8 mouse cellular contexts compared by ENCODE assay signal in genomic region chr3:79884305-79884704, GRCm38 (mm10). TPM values are rescaled to one million over a fixed set of nuclear protein-coding genes. Genes with fewer than 3 reads are reported as not detected.
DNase-seq lines count a peak whose midpoint lies in the region; ATAC-seq and TF ChIP-seq lines count a peak whose summit lies in the region.

Gene Fam198b, plus strand, starts transcription at chr3:79884533.

- H3K27ac ChIP-seq in kidney, embryonic 14.5 days (ENCODE audit: low read depth, low read length): peak within 1 kb of the TSS; percentile 83; the same call in 1 of the 2 replicates
- peak within 1 kb of the TSS; percentile 69 for H3K27ac ChIP-seq in MEL (ENCODE audit: control insufficient read depth, low read depth, low read length)
- 0 out of 2 replicates have a peak within 1 kb of the TSS, but pooled peaks have one; percentile 8 for H3K27ac ChIP-seq in limb, embryonic 13.5 days

- H3K27me3 ChIP-seq in kidney, embryonic 14.5 days (ENCODE audit: control insufficient read depth, insufficient read depth, low read length): no peaks in the 10 kb centered on the region
- H3K27me3 ChIP-seq in MEL (ENCODE audit: control insufficient read depth in 1 of 2, insufficient read depth in 2 of 2, low read length in 2 of 2): no peaks in the 10 kb centered on the region; a peak in 4 of 4 replicates
- H3K27me3 ChIP-seq in limb, embryonic 13.5 days: no peaks in the 10 kb centered on the region

- WGBS in kidney, embryonic 14.5 days: 36% methylated on average over 5 of the region's 5 CpGs
- WGBS in limb, embryonic 13.5 days: 34% methylated on average over 5 of the region's 5 CpGs

- TF ChIP-seq CTCF in MEL (IDR thresholded peaks at IDR 0.05 in 2 of 3, conservative IDR thresholded peaks at IDR 0.05 in 1 of 3; ENCODE audit: control insufficient read depth in 1 of 3, insufficient read depth in 1 of 3, low read depth in 2 of 3, low read length in 3 of 3, poor library complexity in 1 of 3, severe bottlenecking in 1 of 3): no peak

- 0 out of 4 replicates have a peak, but pooled peaks have one; percentile 26 to 46 for TF ChIP-seq EP300 in MEL (IDR thresholded peaks at IDR 0.05; ENCODE audit: low read depth in 1 of 2, low read length in 2 of 2)

- no peaks in the 10 kb centered on the region for H3K9me3 ChIP-seq in kidney, embryonic 14.5 days (ENCODE audit: control insufficient read depth, low read length)
- no peaks in the 10 kb centered on the region for H3K9me3 ChIP-seq in MEL (replicated peaks; ENCODE audit: insufficient read depth, low read length)
- no peaks in the 10 kb centered on the region for H3K9me3 ChIP-seq in limb, embryonic 13.5 days

- no peak for TF ChIP-seq POLR2A in MEL (IDR thresholded peaks at IDR 0.05; ENCODE audit: control insufficient read depth in 1 of 2, insufficient read depth in 1 of 2, low read depth in 1 of 2, low read length in 2 of 2, poor library complexity in 1 of 2)

- H3K4me2 ChIP-seq in kidney, embryonic 14.5 days (replicated peaks; ENCODE audit: low read depth, low read length): peak within 1 kb of the TSS; percentile 51
- peak within 1 kb of the TSS; percentile 57 for H3K4me2 ChIP-seq in limb, embryonic 13.5 days (replicated peaks)

- peak; percentile 33; the same call in 1 of the 2 replicates for ATAC-seq in kidney, embryonic 14.5 days (ENCODE audit: low FRiP score, low TSS enrichment)
- no peak for ATAC-seq in limb, embryonic 13.5 days (ENCODE audit: low FRiP score, low read depth)

- peak within 1 kb of the TSS; percentile 44; the same call in 1 of the 2 replicates for H3K9ac ChIP-seq in kidney, embryonic 14.5 days (ENCODE audit: low read depth, low read length)
- peak within 1 kb of the TSS; percentile 65 for H3K9ac ChIP-seq in MEL (ENCODE audit: control insufficient read depth, low read depth, low read length, poor library complexity, severe bottlenecking)
- H3K9ac ChIP-seq in limb, embryonic 13.5 days: 0 out of 2 replicates have a peak within 1 kb of the TSS, but pooled peaks have one; percentile 15

- DNase-seq in kidney, postnatal 4 days: no peak
- DNase-seq in MEL (ENCODE audit: low read depth, low spot score): peak; percentile 88
- no peak for DNase-seq in gonadal fat pad, adult 2 months (ENCODE audit: low read depth)
- no peak for DNase-seq in urinary bladder, postnatal 10 days (ENCODE audit: low spot score)
- DNase-seq in retina, postnatal 1 day: no peak
- DNase-seq in thymus, postnatal 0 days (ENCODE audit: low spot score): no peak

- no peaks in the 10 kb centered on the region for H3K36me3 ChIP-seq in kidney, embryonic 14.5 days (ENCODE audit: control insufficient read depth, insufficient read depth, low read length)
- peaks cover 0 to 9% of the 10 kb centered on the region in 2 experiments; a peak in 2 of 4 replicates for H3K36me3 ChIP-seq in MEL (ENCODE audit: control insufficient read depth in 1 of 2, insufficient read depth in 2 of 2, low read length in 2 of 2)
- H3K36me3 ChIP-seq in limb, embryonic 13.5 days: no peaks in the 10 kb centered on the region

- H3K4me3 ChIP-seq in kidney, embryonic 14.5 days (ENCODE audit: low read length): peak within 1 kb of the TSS; percentile 31
- H3K4me3 ChIP-seq in MEL (ENCODE audit: control insufficient read depth in 1 of 2, insufficient read depth in 1 of 2, low read depth in 2 of 2, low read length in 2 of 2): peak within 1 kb of the TSS; percentile 62 to 68
- H3K4me3 ChIP-seq in limb, embryonic 13.5 days: peak within 1 kb of the TSS; percentile 33

- peaks cover 15% of the 10 kb centered on the region for H3K4me1 ChIP-seq in kidney, embryonic 14.5 days (ENCODE audit: control insufficient read depth, insufficient read depth, low read length)
- peaks cover 0 to 7% of the 10 kb centered on the region in 2 experiments; a peak in 3 of 4 replicates for H3K4me1 ChIP-seq in MEL (ENCODE audit: control insufficient read depth in 1 of 2, insufficient read depth in 2 of 2, low read length in 2 of 2)
- peaks cover 24% of the 10 kb centered on the region for H3K4me1 ChIP-seq in limb, embryonic 13.5 days

- peaks cover 1% of the 10 kb centered on the region; the same call in 1 of the 2 replicates for H3K79me2 ChIP-seq in MEL (ENCODE audit: control insufficient read depth, insufficient read depth, low read length, poor library complexity)

- TF ChIP-seq RAD21 in MEL (IDR thresholded peaks at IDR 0.05; ENCODE audit: low read depth, low read length): no peak

TF ChIP-seq in MEL, 35 proteins besides CTCF, POLR2A, EP300 and RAD21:
- TF ChIP-seq ELF1 (IDR thresholded peaks at IDR 0.05; ENCODE audit: low read depth, low read length): no peak
- no peak for TF ChIP-seq JUND (IDR thresholded peaks at IDR 0.05; ENCODE audit: low read depth, low read length)
- TF ChIP-seq TAL1 (IDR thresholded peaks at IDR 0.05; ENCODE audit: low read length): no peak
- no peak for TF ChIP-seq KAT2A (conservative IDR thresholded peaks at IDR 0.05; ENCODE audit: low read depth, low read length)
- no peak for TF ChIP-seq ZKSCAN1 (IDR thresholded peaks at IDR 0.05; ENCODE audit: low read depth, low read length)
- TF ChIP-seq MXI1 (IDR thresholded peaks at IDR 0.05; ENCODE audit: low read depth, low read length): no peak
- TF ChIP-seq CHD1 (IDR thresholded peaks at IDR 0.05; ENCODE audit: low read depth, low read length): 0 out of 2 replicates have a peak, but pooled peaks have one; percentile 24
- TF ChIP-seq RCOR1 (IDR thresholded peaks at IDR 0.05; ENCODE audit: low read depth, low read length): no peak
- TF ChIP-seq POLR2AphosphoS5 (IDR thresholded peaks at IDR 0.05; ENCODE audit: borderline replicate concordance, low read depth, low read length): no peak
- no peak for TF ChIP-seq ZC3H11A (IDR thresholded peaks at IDR 0.05; ENCODE audit: low read depth, low read length)
- no peak for TF ChIP-seq BHLHE40 (IDR thresholded peaks at IDR 0.05; ENCODE audit: borderline replicate concordance, low read depth, low read length)
- TF ChIP-seq UBTF (IDR thresholded peaks at IDR 0.05; ENCODE audit: borderline replicate concordance, insufficient read depth, low read depth, low read length): no peak
- TF ChIP-seq SIN3A (IDR thresholded peaks at IDR 0.05; ENCODE audit: low read length): no peak; the same call in none of the 2 replicates
- 0 out of 2 replicates have a peak, but pooled peaks have one; percentile 21 for TF ChIP-seq NELFE (IDR thresholded peaks at IDR 0.05; ENCODE audit: low read depth, low read length)
- 0 out of 2 replicates have a peak, but pooled peaks have one; percentile 29 for TF ChIP-seq MAX (IDR thresholded peaks at IDR 0.05; ENCODE audit: low read length)
- TF ChIP-seq MYB (IDR thresholded peaks at IDR 0.05; ENCODE audit: low read depth, low read length): no peak
- no peak for TF ChIP-seq CHD2 (IDR thresholded peaks at IDR 0.05; ENCODE audit: low read length)
- TF ChIP-seq E2F4 (IDR thresholded peaks at IDR 0.05; ENCODE audit: borderline replicate concordance, low read depth, low read length): no peak; the same call in 1 of the 2 replicates
- no peak for TF ChIP-seq MYC (IDR thresholded peaks at IDR 0.05; ENCODE audit: low read depth, low read length)
- no peak for TF ChIP-seq MAFK (IDR thresholded peaks at IDR 0.05; ENCODE audit: borderline replicate concordance, low read depth, low read length)
- no peak for TF ChIP-seq MAZ (IDR thresholded peaks at IDR 0.05; ENCODE audit: low read depth, low read length)
- TF ChIP-seq ZNF384 (IDR thresholded peaks at IDR 0.05; ENCODE audit: low read depth, low read length): no peak
- no peak for TF ChIP-seq USF2 (IDR thresholded peaks at IDR 0.05; ENCODE audit: borderline replicate concordance in 1 of 2, insufficient read depth in 1 of 2, low read depth in 1 of 2, low read length in 2 of 2)
- no peak for TF ChIP-seq MEF2A (IDR thresholded peaks at IDR 0.05; ENCODE audit: extremely low read depth, insufficient replicate concordance, low read depth, low read length, poor library complexity, severe bottlenecking)
- TF ChIP-seq TCF12 (IDR thresholded peaks at IDR 0.05; ENCODE audit: low read depth, low read length): no peak
- TF ChIP-seq USF1 (IDR thresholded peaks at IDR 0.05; ENCODE audit: low read depth, low read length): no peak
- no peak for TF ChIP-seq POLR2AphosphoS2 (IDR thresholded peaks at IDR 0.05; ENCODE audit: low read length)
- no peak for TF ChIP-seq HCFC1 (IDR thresholded peaks at IDR 0.05; ENCODE audit: low read depth, low read length)
- TF ChIP-seq NRF1 (IDR thresholded peaks at IDR 0.05; ENCODE audit: insufficient read depth, low read depth, low read length, poor library complexity, severe bottlenecking): no peak
- peak; percentile 67 for TF ChIP-seq GATA1 (IDR thresholded peaks at IDR 0.05; ENCODE audit: low read depth, low read length)
- TF ChIP-seq ETS1 (IDR thresholded peaks at IDR 0.05; ENCODE audit: low read depth, low read length): peak; percentile 12; the same call in 1 of the 2 replicates
- TF ChIP-seq ZMIZ1 (IDR thresholded peaks at IDR 0.05; ENCODE audit: low read depth, low read length): no peak
- no peak for TF ChIP-seq GABPA (IDR thresholded peaks at IDR 0.05; ENCODE audit: low read depth, low read length)
- no peak for TF ChIP-seq SMC3 (IDR thresholded peaks at IDR 0.05; ENCODE audit: low read depth, low read length)
- peak; percentile 35; the same call in 1 of the 2 replicates for TF ChIP-seq TBP (IDR thresholded peaks at IDR 0.05; ENCODE audit: low read depth, low read length)

RNA-seq across cellular contexts. Expression of gene Fam198b, which starts in this region (rescaled TPM):
- polyA plus RNA-seq in kidney, embryonic 14.5 days (2014; fragmentation: Nextera tagmentation; extraction: Ambion mirVana): 8.3 and 10.7 TPM in 2 replicates
- total RNA-seq in MEL (2012; rRNA removed): 1.5 and 4.9 TPM in 2 replicates
- polyA plus RNA-seq in MEL (2012; ENCODE audit: insufficient read depth in 1 of 2, insufficient read length in 2 of 2, low read depth in 1 of 2, low replicate concordance in 2 of 2, missing spikeins in 1 of 2): 1 to 10 TPM in 1 of 2 experiments, not detected in 1; 3.1 TPM
- polyA plus RNA-seq in gonadal fat pad, adult 2 months (2012; rRNA removed): 10.7 and 17.2 TPM in 2 replicates
- polyA plus RNA-seq in limb, embryonic 13.5 days (2015; fragmentation: Nextera tagmentation; extraction: Ambion mirVana): 8.7 and 11.7 TPM in 2 replicates
- polyA plus RNA-seq in thymus, postnatal 0 days (2015; fragmentation: Nextera tagmentation; extraction: Ambion mirVana): 2.4 and 3.2 TPM in 2 replicates

Comparison
In these comparisons a context has a peak if more than half of its experiments do, and no peak if none do; other contexts are left out.
1. H3K27ac ChIP-seq: peak in every context shown above with its lines; median percentile 83 in kidney, embryonic 14.5 days; 69 in MEL; 8 in limb, embryonic 13.5 days.
2. H3K9ac ChIP-seq: peak in every context shown above with its lines; median percentile 65 in MEL; 44 in kidney, embryonic 14.5 days; 15 in limb, embryonic 13.5 days.